Mouse (Mus musculus): Measurements from ENCODE around the gene C5ar2.
"Not testable (repeated sequence)": the region's sequence is repeated elsewhere in the genome, so short reads cannot be mapped to it uniquely, and the experiment has no call there.

Gene C5ar2

GRCm38 (mm10) chr7:16255963-16256362, 12.0 kb upstream of the C5ar2 start:
- DNase-seq, result not testable (repeated sequence)

GRCm38 (mm10) chr7:16254195-16254594, 10.2 kb upstream of the C5ar2 start:
- no peak for DNase-seq

- DNase-seq, result no peak
These were observed 6.7 kb upstream of the C5ar2 start for GRCm38 (mm10) chr7:16250687-16251086.

GRCm38 (mm10) chr7:16245958-16246357, 2.0 kb upstream of the C5ar2 start:
- DNase-seq, result no peak

- no peak for DNase-seq
These were observed 1.8 kb downstream of the C5ar2 start for GRCm38 (mm10) chr7:16242198-16242597.

GRCm38 (mm10) chr7:16241787-16242186, 2.2 kb downstream of the C5ar2 start:
- DNase-seq, result no peak

GRCm38 (mm10) chr7:16240978-16241303, 3.0 kb downstream of the C5ar2 start:
- DNase-seq, result no peak

GRCm38 (mm10) chr7:16240281-16240977, 3.5 kb downstream of the C5ar2 start:
- peak; percentile 68 for DNase-seq

GRCm38 (mm10) chr7:16239554-16239997, 4.4 kb downstream of the C5ar2 start:
- peak; percentile 34 for DNase-seq

GRCm38 (mm10) chr7:16229869-16230268, 14.1 kb downstream of the C5ar2 start:
- peak; percentile 34 for DNase-seq

- DNase-seq, result peak; percentile 98
These were observed 22.2 kb downstream of the C5ar2 start, which contains the start of gene Dhx34 for GRCm38 (mm10) chr7:16221582-16222272. Gene Dhx34 (minus strand): TSS chr7:16222037.

GRCm38 (mm10) chr7:16213986-16214385, 30.0 kb downstream of the C5ar2 start:
- DNase-seq, result no peak

GRCm38 (mm10) chr7:16213196-16213595, 30.8 kb downstream of the C5ar2 start:
- DNase-seq, result no peak

GRCm38 (mm10) chr7:16210862-16211365, 33.0 kb downstream of the C5ar2 start:
- DNase-seq, result peak; percentile 43

GRCm38 (mm10) chr7:16208781-16209665, 34.9 kb downstream of the C5ar2 start:
- DNase-seq, result no peak

- DNase-seq, result no peak
These were observed 36.5 kb downstream of the C5ar2 start for GRCm38 (mm10) chr7:16207496-16207895.

- no peak for DNase-seq
These were observed 36.9 kb downstream of the C5ar2 start for GRCm38 (mm10) chr7:16207076-16207475.

- no peak for DNase-seq
These were observed 39.2 kb downstream of the C5ar2 start for GRCm38 (mm10) chr7:16204791-16205190.

- no peak for DNase-seq
These were observed 40.5 kb downstream of the C5ar2 start for GRCm38 (mm10) chr7:16203505-16203903.

GRCm38 (mm10) chr7:16202756-16203504, 41.0 kb downstream of the C5ar2 start:
- no peak for DNase-seq

GRCm38 (mm10) chr7:16201136-16201535, 42.8 kb downstream of the C5ar2 start:
- no peak for DNase-seq

GRCm38 (mm10) chr7:16198540-16198939, 45.4 kb downstream of the C5ar2 start:
- DNase-seq, result no peak

Data from liver (tissue).